Mouse (Mus musculus) midbrain, embryonic 13.5 days (tissue): Measurements from ENCODE around the gene Aebp1. TPM values are rescaled to one million over a fixed set of nuclear protein-coding genes. Genes with fewer than 3 reads are reported as not detected.

Source experiments
- ATAC-seq: fragments of 200-750 bp; cut with Nextera tagmentation; 2 replicates; pipeline ENCODE4 v1.8.0; 2017; ENCODE audit warnings: mild to moderate bottlenecking, moderate TSS enrichment, moderate library complexity
- H3K27ac ChIP-seq: fragments of 300-500 bp; sonication (generic); 2 replicates; pipeline ENCODE4 v1.5.1; 2015; ENCODE audit warnings: inconsistent platforms, mild to moderate bottlenecking, moderate library complexity
- H3K27me3 ChIP-seq: fragments of 300-500 bp; sonication (generic); 2 replicates; pipeline ENCODE4 v1.6.1; 2015; ENCODE audit warnings: mild to moderate bottlenecking, inconsistent platforms
- H3K36me3 ChIP-seq: fragments of 300-500 bp; sonication (generic); 2 replicates; pipeline ENCODE4 v1.6.1; 2015; ENCODE audit warnings: mild to moderate bottlenecking, inconsistent platforms
- H3K4me1 ChIP-seq: fragments of 300-500 bp; sonication (generic); replicated peaks from 2 replicates; pipeline ENCODE4 v1.6.1; 2015; ENCODE audit warnings: inconsistent platforms
- H3K4me2 ChIP-seq: fragments of 300-500 bp; sonication (generic); replicated peaks from 2 replicates; pipeline ENCODE4 v1.6.1; 2015; ENCODE audit warnings: moderate library complexity, mild to moderate bottlenecking, inconsistent platforms
- H3K4me3 ChIP-seq: fragments of 300-500 bp; sonication (generic); replicated peaks from 2 replicates; pipeline ENCODE4 v1.5.1; 2015; ENCODE audit warnings: mild to moderate bottlenecking, inconsistent platforms
- H3K9ac ChIP-seq: fragments of 300-500 bp; sonication (generic); replicated peaks from 2 replicates; pipeline ENCODE4 v1.6.1; 2015; ENCODE audit warnings: mild to moderate bottlenecking, inconsistent platforms
- H3K9me3 ChIP-seq: fragments of 300-500 bp; sonication (generic); 2 replicates; pipeline ENCODE4 v1.6.1; 2016; ENCODE audit warnings: mild to moderate bottlenecking, inconsistent platforms
- WGBS: fragments of 180-500 bp; shearing (Covaris S2); methylation state at CpG from one replicate; pipeline ENCODE4 v1.1.7; 2015; 5-methylcytosine and 5-hydroxymethylcytosine counted together
- polyA plus RNA-seq: library from polyadenylated mRNA; unstranded; fragments of >200 nt; fragmentation: Nextera tagmentation; extraction: Ambion mirVana; gene quantifications from 2 replicates; pipeline ENCODE4 v1.2.1, GENCODE M21; 2015

Gene Aebp1
- polyA plus RNA-seq, 1 experiment from 2014 or later: 10.6 TPM

GRCm38 (mm10) chr11:5840346-5840745, 21.4 kb upstream of the Aebp1 start:
- Histone ChIP-seq H3K9ac (no peak overlapping the region), H3K4me2 (no peak overlapping the region), H3K9me3 (no peaks in the 10 kb centered on the region), H3K27ac (no peak overlapping the region), H3K4me3 (no peak overlapping the region), H3K27me3 (no peaks in the 10 kb centered on the region), H3K36me3 (no peaks in the 10 kb centered on the region), H3K4me1 (peaks cover 16% of the 10 kb centered on the region)
- WGBS: 75% methylated on average over 7 of the region's 7 CpGs
- no peak for ATAC-seq

GRCm38 (mm10) chr11:5841751-5842150, 20.0 kb upstream of the Aebp1 start:
- ATAC-seq: no peak
- peaks cover 10% of the 10 kb centered on the region for H3K4me1 ChIP-seq
- WGBS: 97% methylated on average over 2 of the region's 2 CpGs
- no peak overlapping the region for H3K4me3 ChIP-seq
- H3K36me3 ChIP-seq: no peaks in the 10 kb centered on the region
- no peak overlapping the region for H3K27ac ChIP-seq
- no peak overlapping the region for H3K9ac ChIP-seq
- H3K9me3 ChIP-seq: no peaks in the 10 kb centered on the region
- H3K27me3 ChIP-seq: no peaks in the 10 kb centered on the region
- no peak overlapping the region for H3K4me2 ChIP-seq

DNA sequence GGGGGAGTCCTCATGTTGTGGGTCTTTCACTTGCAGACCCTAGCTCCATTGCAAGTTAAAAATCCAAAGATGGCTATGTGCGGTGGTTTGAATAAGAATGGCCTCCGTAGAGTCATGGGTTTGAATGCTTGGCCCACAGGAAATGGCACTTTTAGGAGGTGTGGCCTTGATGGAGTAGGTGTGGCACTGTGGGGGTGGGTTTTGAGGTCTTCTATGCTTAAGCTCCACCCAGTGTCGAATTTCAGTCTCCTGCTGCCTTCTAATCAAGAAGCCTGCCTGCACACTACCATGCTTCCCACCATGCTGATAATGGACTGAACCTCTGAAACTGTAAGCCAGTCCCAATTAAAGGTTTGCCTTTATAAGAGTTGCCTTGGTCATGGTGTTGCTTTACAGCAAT, 18.6 kb upstream of the Aebp1 start:
- Histone ChIP-seq H3K4me2 (no peak overlapping the region), H3K27ac (no peak overlapping the region), H3K27me3 (no peaks in the 10 kb centered on the region), H3K9ac (no peak overlapping the region), H3K9me3 (no peaks in the 10 kb centered on the region), H3K4me3 (no peak overlapping the region), H3K36me3 (no peaks in the 10 kb centered on the region), H3K4me1 (0 out of 2 replicates have a peak, but pooled peaks cover 2% of the 10 kb centered on the region)
- ATAC-seq: no peak
- WGBS: 91% methylated on average over 3 of the region's 3 CpGs

DNA sequence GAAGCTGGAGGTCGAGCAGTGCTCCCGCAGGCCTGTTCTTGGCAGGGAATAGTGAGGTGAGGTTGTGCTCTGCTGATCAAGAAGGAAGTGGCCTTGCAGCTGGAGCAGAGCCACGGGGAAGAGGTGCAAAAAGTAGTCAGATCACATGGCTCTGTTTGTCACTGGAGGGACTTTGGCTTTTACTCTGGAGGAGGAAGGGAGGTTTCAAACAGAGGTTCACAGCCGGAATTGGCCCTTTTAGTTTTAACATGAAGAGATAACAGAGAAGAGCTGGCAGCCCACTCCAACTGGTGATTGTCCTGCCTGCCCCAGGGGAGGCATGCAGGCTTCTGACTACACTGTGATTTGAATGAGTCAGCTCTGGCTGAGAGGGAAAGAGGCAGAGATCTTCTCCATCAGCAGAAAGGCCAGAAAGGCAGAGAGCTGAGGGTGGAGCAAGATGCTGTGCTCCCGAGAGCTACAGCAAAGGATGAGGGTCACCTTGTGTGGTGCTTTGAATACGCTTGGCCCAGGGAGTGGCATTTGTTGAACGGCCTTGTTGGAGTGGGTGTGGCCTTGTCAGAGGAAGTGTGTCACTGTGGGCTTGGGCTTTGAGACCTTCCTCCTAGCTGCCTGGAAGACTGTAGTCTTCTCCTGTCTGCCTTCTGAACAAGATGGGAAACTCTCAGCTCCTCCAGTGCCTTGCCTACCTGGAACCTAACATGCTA, 15.0 kb upstream of the Aebp1 start:
- Histone ChIP-seq H3K4me2 (no peak overlapping the region), H3K27me3 (no peaks in the 10 kb centered on the region), H3K36me3 (no peaks in the 10 kb centered on the region), H3K27ac (no peak overlapping the region), H3K9ac (no peak overlapping the region), H3K9me3 (no peaks in the 10 kb centered on the region), H3K4me1 (peaks cover 9% of the 10 kb centered on the region), H3K4me3 (no peak overlapping the region)
- 78% methylated on average over 7 of the region's 7 CpGs for WGBS
- ATAC-seq: no peak

DNA sequence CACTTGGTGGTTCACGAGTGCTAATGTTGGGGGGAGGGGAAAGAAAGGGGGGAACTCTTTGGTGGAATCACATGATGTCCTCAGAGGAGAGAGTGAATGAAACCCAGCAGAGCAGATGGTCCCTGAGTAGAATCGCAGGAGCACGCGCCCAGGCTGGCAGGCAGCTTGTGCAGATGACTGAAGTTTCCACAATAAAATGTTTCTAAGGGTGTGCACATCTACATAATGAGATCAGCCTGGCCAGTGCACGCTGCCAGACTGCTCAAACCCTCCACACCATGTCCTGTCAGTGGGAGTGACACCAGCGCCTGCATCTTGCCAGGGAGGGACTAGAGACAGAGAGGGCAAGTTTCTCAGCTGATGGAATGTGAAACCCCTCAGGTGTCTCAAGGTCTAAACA, 13.0 kb upstream of the Aebp1 start:
- Histone ChIP-seq H3K9me3 (no peaks in the 10 kb centered on the region), H3K4me2 (no peak overlapping the region), H3K9ac (no peak overlapping the region; the same call in 1 of the 2 replicates), H3K27me3 (no peaks in the 10 kb centered on the region), H3K27ac (no peak overlapping the region), H3K4me1 (peaks cover 9% of the 10 kb centered on the region), H3K4me3 (no peak overlapping the region), H3K36me3 (no peaks in the 10 kb centered on the region)
- peak; percentile 74 for ATAC-seq
- WGBS: 38% methylated on average over 6 of the region's 6 CpGs

DNA sequence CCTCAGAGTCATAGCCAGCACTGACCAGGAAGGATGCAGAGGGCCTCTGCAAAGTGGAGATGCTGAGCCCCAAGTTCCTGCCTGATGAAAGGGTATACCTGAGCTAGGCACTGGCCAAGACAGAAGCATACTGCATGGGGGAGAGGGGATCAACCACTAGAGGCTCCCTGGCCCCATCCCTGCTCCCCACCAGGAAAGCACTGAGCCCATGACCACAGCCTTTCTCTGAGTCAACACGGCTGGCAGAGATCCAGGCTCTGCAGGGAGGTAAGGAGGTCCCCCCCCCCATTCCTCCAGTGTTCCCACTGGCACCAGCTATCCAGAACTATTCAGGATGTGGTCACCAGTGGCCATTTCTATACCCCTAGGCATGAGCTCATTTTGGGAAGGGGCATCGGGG, 12.4 kb upstream of the Aebp1 start:
- H3K9me3 ChIP-seq: no peaks in the 10 kb centered on the region
- no peak overlapping the region for H3K4me3 ChIP-seq
- no peaks in the 10 kb centered on the region for H3K36me3 ChIP-seq
- no peak; the same call in 1 of the 2 replicates for ATAC-seq
- H3K4me2 ChIP-seq: no peak overlapping the region
- H3K9ac ChIP-seq: 0 out of 2 replicates have a peak overlapping the region, but pooled peaks have one; percentile 1
- peaks cover 9% of the 10 kb centered on the region for H3K4me1 ChIP-seq
- H3K27ac ChIP-seq: no peak overlapping the region
- WGBS: 44% methylated on average over 1 of the region's 2 CpGs
- H3K27me3 ChIP-seq: no peaks in the 10 kb centered on the region

- Histone ChIP-seq H3K9me3 (no peaks in the 10 kb centered on the region), H3K4me2 (no peak overlapping the region), H3K9ac (no peak overlapping the region), H3K36me3 (no peaks in the 10 kb centered on the region), H3K4me1 (peaks cover 9% of the 10 kb centered on the region), H3K27me3 (no peaks in the 10 kb centered on the region), H3K4me3 (no peak overlapping the region), H3K27ac (no peak overlapping the region)
- WGBS: 83% methylated on average over 5 of the region's 5 CpGs
- ATAC-seq: no peak
Observed at GRCm38 (mm10) chr11:5850452-5850851, 11.3 kb upstream of the Aebp1 start.

GRCm38 (mm10) chr11:5851021-5851736, 10.6 kb upstream of the Aebp1 start:
- Histone ChIP-seq H3K27ac (no peak overlapping the region), H3K4me1 (peaks cover 9% of the 10 kb centered on the region), H3K4me2 (no peak overlapping the region), H3K4me3 (no peak overlapping the region), H3K27me3 (no peaks in the 10 kb centered on the region), H3K9me3 (no peaks in the 10 kb centered on the region), H3K36me3 (no peaks in the 10 kb centered on the region), H3K9ac (no peak overlapping the region)
- ATAC-seq: no peak
- WGBS: 68% methylated on average over 4 of the region's 4 CpGs

GRCm38 (mm10) chr11:5852314-5852713, 9.4 kb upstream of the Aebp1 start:
- no peak overlapping the region for H3K9ac ChIP-seq
- H3K36me3 ChIP-seq: no peaks in the 10 kb centered on the region
- no peak for ATAC-seq
- H3K4me1 ChIP-seq: peaks cover 9% of the 10 kb centered on the region
- no peak overlapping the region for H3K4me3 ChIP-seq
- no peak overlapping the region for H3K27ac ChIP-seq
- H3K4me2 ChIP-seq: no peak overlapping the region
- WGBS: 60% methylated on average over 1 of the region's 1 CpGs
- no peaks in the 10 kb centered on the region for H3K9me3 ChIP-seq
- H3K27me3 ChIP-seq: no peaks in the 10 kb centered on the region

DNA sequence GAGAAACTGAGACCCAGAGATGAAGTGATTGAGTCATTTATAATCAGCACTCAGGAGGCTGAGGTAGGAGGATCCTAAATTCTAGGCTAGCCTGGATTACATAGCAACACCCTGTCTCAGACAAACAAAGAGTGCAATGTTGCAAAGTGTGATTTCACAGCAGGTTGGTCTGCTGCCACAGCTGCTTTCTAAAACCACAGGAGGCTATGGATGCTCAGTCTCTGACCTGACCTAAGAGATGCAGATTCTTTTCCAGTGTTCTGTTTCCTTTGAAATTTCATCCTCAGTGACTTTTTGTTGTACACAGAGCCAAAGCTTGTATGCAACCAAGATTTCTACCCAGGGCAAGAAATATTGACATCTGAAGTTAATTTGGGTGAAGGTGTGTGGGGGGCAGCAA, 6.3 kb upstream of the Aebp1 start:
- Histone ChIP-seq H3K4me1 (no peaks in the 10 kb centered on the region), H3K27me3 (peaks cover 7% of the 10 kb centered on the region), H3K9me3 (no peaks in the 10 kb centered on the region), H3K9ac (no peak overlapping the region), H3K36me3 (no peaks in the 10 kb centered on the region), H3K4me2 (no peak overlapping the region), H3K27ac (no peak overlapping the region), H3K4me3 (no peak overlapping the region)
- no peak for ATAC-seq

- H3K9me3 ChIP-seq: no peaks in the 10 kb centered on the region
- peak; percentile 55 for ATAC-seq
- WGBS: 37% methylated on average over 7 of the region's 7 CpGs
- H3K36me3 ChIP-seq: no peaks in the 10 kb centered on the region
- H3K27ac ChIP-seq: no peak overlapping the region
- no peak overlapping the region for H3K4me2 ChIP-seq
- H3K9ac ChIP-seq: no peak overlapping the region
- H3K4me1 ChIP-seq: no peaks in the 10 kb centered on the region
- peaks cover 11% of the 10 kb centered on the region for H3K27me3 ChIP-seq
- H3K4me3 ChIP-seq: no peak overlapping the region
Observed at GRCm38 (mm10) chr11:5855902-5856301, 5.8 kb upstream of the Aebp1 start.

DNA sequence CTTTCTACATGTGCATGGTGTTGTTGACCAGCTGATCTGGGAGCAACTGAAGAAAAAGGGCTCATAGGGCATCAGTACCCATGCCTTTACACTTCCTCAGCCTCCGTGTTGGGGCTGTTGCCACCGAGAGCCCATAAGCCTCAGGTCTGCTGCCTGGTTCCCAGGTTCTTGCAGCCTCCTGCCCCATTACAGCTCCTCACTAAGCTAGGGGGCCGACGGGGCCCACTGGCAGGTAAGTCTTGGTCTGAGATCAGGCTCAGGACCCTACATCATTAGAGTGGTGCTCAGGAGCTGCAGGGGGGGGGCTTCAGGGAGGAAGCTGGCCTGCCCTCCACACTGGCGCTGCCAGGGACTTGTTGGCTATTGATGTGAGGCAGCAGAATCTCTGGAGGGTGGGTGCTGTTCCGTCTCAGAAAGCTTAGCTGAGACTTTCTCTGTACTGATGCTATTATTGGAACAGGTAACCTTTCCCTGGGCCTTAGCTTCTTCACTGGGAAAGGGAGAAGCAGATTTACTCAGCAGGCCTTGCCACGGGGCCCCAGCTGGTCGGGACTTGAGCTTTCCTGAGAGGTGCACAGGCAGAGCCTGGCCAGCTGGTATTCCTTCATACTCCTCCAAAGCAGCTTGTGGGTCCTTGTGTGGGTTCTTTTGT, 5.1 kb upstream of the Aebp1 start:
- no peak for ATAC-seq
- 83% methylated on average over 8 of the region's 8 CpGs for WGBS
- peaks cover 3% of the 10 kb centered on the region for H3K4me1 ChIP-seq

More for the DNA sequence above, 5.1 kb upstream of the Aebp1 start:
- H3K27ac ChIP-seq: no peak overlapping the region
- H3K4me2 ChIP-seq: no peak overlapping the region
- H3K9me3 ChIP-seq: no peaks in the 10 kb centered on the region
- no peak overlapping the region for H3K9ac ChIP-seq
- H3K36me3 ChIP-seq: no peaks in the 10 kb centered on the region
- peaks cover 18% of the 10 kb centered on the region for H3K27me3 ChIP-seq
- no peak overlapping the region for H3K4me3 ChIP-seq
